Mouse (Mus musculus): Measurements from ENCODE around the gene Dnase1. TPM values are rescaled to one million over a fixed set of nuclear protein-coding genes. Genes with fewer than 3 reads are reported as not detected.

The Dnase1 gene
- total RNA-seq, 1 experiment, result 1.0 TPM

DNA sequence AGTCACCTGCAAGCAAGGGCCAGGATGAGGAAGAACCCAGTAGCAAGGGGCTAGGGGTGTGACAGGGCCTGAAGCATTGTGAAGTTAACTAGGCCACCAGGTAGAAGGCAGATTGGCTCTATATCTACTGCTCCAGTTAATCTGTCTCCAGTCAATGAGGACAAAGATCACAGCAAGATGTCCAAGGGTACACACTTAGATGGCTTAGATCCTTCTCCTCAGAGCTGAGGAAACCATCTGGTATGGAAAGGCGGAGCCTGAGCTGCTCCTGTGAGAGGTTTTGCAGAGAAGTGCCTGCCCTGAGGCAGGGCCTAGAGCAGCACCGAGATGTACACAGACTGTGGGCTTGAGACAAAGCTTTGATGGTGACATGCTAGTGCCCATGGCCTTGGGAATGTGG lies 7.4 kb downstream of the Dnase1 start:
- no peaks in the 10 kb centered on the region for H3K4me1 ChIP-seq (ENCODE audit: control insufficient read depth in 2 of 2, insufficient read depth in 2 of 2, low read length in 2 of 2, poor library complexity in 1 of 2)
- in situ Hi-C loops (cut with MboI; ENCODE audit: low sequenced_read_pairs in 2 of 2, unreplicated experiment in 2 of 2), result no loop called here
- H3K27ac ChIP-seq (ENCODE audit: insufficient read depth, low read depth, low read length, poor library complexity, severe bottlenecking), result no peak overlapping the region
- H3K9ac ChIP-seq (ENCODE audit: insufficient read depth, low read depth, low read length, poor library complexity, severe bottlenecking), result no peak overlapping the region
- no peak overlapping the region for H3K4me3 ChIP-seq (ENCODE audit: insufficient read depth in 1 of 2, low read depth in 1 of 2, low read length in 2 of 2, poor library complexity in 1 of 2, severe bottlenecking in 1 of 2)
- H3K9me3 ChIP-seq (ENCODE audit: control insufficient read depth, insufficient read depth, low read depth, low read length), result no peaks in the 10 kb centered on the region
- TF ChIP-seq HCFC1 (IDR thresholded peaks at IDR 0.05; ENCODE audit: borderline replicate concordance, insufficient read depth, low read length), result no peak
- no peak for DNase-seq (ENCODE audit: low read depth, low spot score)
- peaks cover 63% of the 10 kb centered on the region for H3K36me3 ChIP-seq (ENCODE audit: control insufficient read depth, insufficient read depth, low read length, poor library complexity, severe bottlenecking)

GRCm38 (mm10) chr16:4045524-4045923 lies 8.8 kb downstream of the Dnase1 start:
- in situ Hi-C loops (cut with MboI; ENCODE audit: low sequenced_read_pairs in 2 of 2, unreplicated experiment in 2 of 2), result no loop called here
- no peak overlapping the region for H3K9ac ChIP-seq (ENCODE audit: insufficient read depth, low read depth, low read length, poor library complexity, severe bottlenecking)
- H3K4me1 ChIP-seq (ENCODE audit: control insufficient read depth in 2 of 2, insufficient read depth in 2 of 2, low read length in 2 of 2, poor library complexity in 1 of 2), result no peaks in the 10 kb centered on the region
- H3K4me3 ChIP-seq (ENCODE audit: insufficient read depth in 1 of 2, low read depth in 1 of 2, low read length in 2 of 2, poor library complexity in 1 of 2, severe bottlenecking in 1 of 2), result no peak overlapping the region
- H3K9me3 ChIP-seq (ENCODE audit: control insufficient read depth, insufficient read depth, low read depth, low read length), result no peaks in the 10 kb centered on the region
- no peak for TF ChIP-seq MAFK (IDR thresholded peaks at IDR 0.05; ENCODE audit: insufficient read depth, low read depth, low read length)
- no peak for TF ChIP-seq HCFC1 (IDR thresholded peaks at IDR 0.05; ENCODE audit: borderline replicate concordance, insufficient read depth, low read length)
- no peak for TF ChIP-seq ZC3H11A (IDR thresholded peaks at IDR 0.05; ENCODE audit: borderline replicate concordance, low read depth, low read length)
- no peak for TF ChIP-seq CHD2 (IDR thresholded peaks at IDR 0.05; ENCODE audit: low read depth, low read length)
- TF ChIP-seq ZNF384 (IDR thresholded peaks at IDR 0.05; ENCODE audit: low read depth, low read length), result no peak
- DNase-seq (ENCODE audit: low read depth, low spot score), result no peak
- no peak overlapping the region for H3K27ac ChIP-seq (ENCODE audit: insufficient read depth, low read depth, low read length, poor library complexity, severe bottlenecking)
- peaks cover 56% of the 10 kb centered on the region for H3K36me3 ChIP-seq (ENCODE audit: control insufficient read depth, insufficient read depth, low read length, poor library complexity, severe bottlenecking)

- no peak overlapping the region for H3K27ac ChIP-seq (ENCODE audit: insufficient read depth, low read depth, low read length, poor library complexity, severe bottlenecking)
- TF ChIP-seq ZNF384 (IDR thresholded peaks at IDR 0.05; ENCODE audit: low read depth, low read length) (no peak), HCFC1 (IDR thresholded peaks at IDR 0.05; ENCODE audit: borderline replicate concordance, insufficient read depth, low read length) (no peak), ZC3H11A (IDR thresholded peaks at IDR 0.05; ENCODE audit: borderline replicate concordance, low read depth, low read length) (no peak), MAFK (IDR thresholded peaks at IDR 0.05; ENCODE audit: insufficient read depth, low read depth, low read length) (no peak), CHD2 (IDR thresholded peaks at IDR 0.05; ENCODE audit: low read depth, low read length) (no peak)
- in situ Hi-C loops (cut with MboI; ENCODE audit: low sequenced_read_pairs in 2 of 2, unreplicated experiment in 2 of 2), result no loop called here
- H3K9ac ChIP-seq (ENCODE audit: insufficient read depth, low read depth, low read length, poor library complexity, severe bottlenecking), result no peak overlapping the region
- H3K36me3 ChIP-seq (ENCODE audit: control insufficient read depth, insufficient read depth, low read length, poor library complexity, severe bottlenecking), result peaks cover 66% of the 10 kb centered on the region
- H3K9me3 ChIP-seq (ENCODE audit: control insufficient read depth, insufficient read depth, low read depth, low read length), result no peaks in the 10 kb centered on the region
- no peak overlapping the region for H3K4me3 ChIP-seq (ENCODE audit: insufficient read depth in 1 of 2, low read depth in 1 of 2, low read length in 2 of 2, poor library complexity in 1 of 2, severe bottlenecking in 1 of 2)
- H3K4me1 ChIP-seq (ENCODE audit: control insufficient read depth in 2 of 2, insufficient read depth in 2 of 2, low read length in 2 of 2, poor library complexity in 1 of 2), result no peaks in the 10 kb centered on the region
- no peak for DNase-seq (ENCODE audit: low read depth, low spot score)
Observed at GRCm38 (mm10) chr16:4052601-4053000, 15.9 kb downstream of the Dnase1 start.

GRCm38 (mm10) chr16:4053811-4054210 lies 17.1 kb downstream of the Dnase1 start:
- Histone ChIP-seq H3K4me1 (ENCODE audit: control insufficient read depth in 2 of 2, insufficient read depth in 2 of 2, low read length in 2 of 2, poor library complexity in 1 of 2) (no peaks in the 10 kb centered on the region), H3K4me3 (ENCODE audit: insufficient read depth in 1 of 2, low read depth in 1 of 2, low read length in 2 of 2, poor library complexity in 1 of 2, severe bottlenecking in 1 of 2) (no peak overlapping the region), H3K36me3 (ENCODE audit: control insufficient read depth, insufficient read depth, low read length, poor library complexity, severe bottlenecking) (peaks cover 68% of the 10 kb centered on the region), H3K9ac (ENCODE audit: insufficient read depth, low read depth, low read length, poor library complexity, severe bottlenecking) (no peak overlapping the region), H3K27ac (ENCODE audit: insufficient read depth, low read depth, low read length, poor library complexity, severe bottlenecking) (no peak overlapping the region), H3K9me3 (ENCODE audit: control insufficient read depth, insufficient read depth, low read depth, low read length) (no peaks in the 10 kb centered on the region)
- TF ChIP-seq CHD2 (IDR thresholded peaks at IDR 0.05; ENCODE audit: low read depth, low read length) (no peak), ZNF384 (IDR thresholded peaks at IDR 0.05; ENCODE audit: low read depth, low read length) (no peak), HCFC1 (IDR thresholded peaks at IDR 0.05; ENCODE audit: borderline replicate concordance, insufficient read depth, low read length) (no peak), ZC3H11A (IDR thresholded peaks at IDR 0.05; ENCODE audit: borderline replicate concordance, low read depth, low read length) (no peak), MAFK (IDR thresholded peaks at IDR 0.05; ENCODE audit: insufficient read depth, low read depth, low read length) (no peak)
- no peak for DNase-seq (ENCODE audit: low read depth, low spot score)
- in situ Hi-C loops (cut with MboI; ENCODE audit: low sequenced_read_pairs in 2 of 2, unreplicated experiment in 2 of 2), result no loop called here

DNA sequence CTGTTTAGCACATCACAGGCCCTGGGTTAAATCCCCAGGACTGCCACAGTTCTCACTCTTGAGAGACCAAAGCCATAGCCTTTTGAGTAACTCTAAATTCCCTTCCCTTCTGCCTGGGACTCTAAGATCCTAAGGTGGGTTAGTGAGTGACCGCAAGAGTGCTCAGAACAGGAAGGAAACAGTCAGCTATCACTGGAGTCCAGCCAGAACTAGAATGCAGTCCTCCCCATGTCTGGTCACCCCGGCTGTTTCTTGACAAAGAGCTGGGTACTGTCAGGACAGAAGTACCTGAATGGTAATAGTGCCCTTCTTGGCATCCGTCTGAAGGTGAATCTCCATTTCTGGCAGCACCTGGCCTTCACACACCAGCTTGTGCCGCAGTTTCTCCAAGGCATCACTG lies 28.2 kb downstream of the Dnase1 start:
- Histone ChIP-seq H3K9me3 (ENCODE audit: control insufficient read depth, insufficient read depth, low read depth, low read length) (no peaks in the 10 kb centered on the region), H3K4me1 (ENCODE audit: control insufficient read depth in 2 of 2, insufficient read depth in 2 of 2, low read length in 2 of 2, poor library complexity in 1 of 2) (no peaks in the 10 kb centered on the region), H3K27ac (ENCODE audit: insufficient read depth, low read depth, low read length, poor library complexity, severe bottlenecking) (no peak overlapping the region), H3K9ac (ENCODE audit: insufficient read depth, low read depth, low read length, poor library complexity, severe bottlenecking) (no peak overlapping the region), H3K4me3 (ENCODE audit: insufficient read depth in 1 of 2, low read depth in 1 of 2, low read length in 2 of 2, poor library complexity in 1 of 2, severe bottlenecking in 1 of 2) (no peak overlapping the region), H3K36me3 (ENCODE audit: control insufficient read depth, insufficient read depth, low read length, poor library complexity, severe bottlenecking) (peaks cover 61% of the 10 kb centered on the region)
- in situ Hi-C loops (cut with MboI; ENCODE audit: low sequenced_read_pairs in 2 of 2, unreplicated experiment in 2 of 2), result no loop called here
- DNase-seq (ENCODE audit: low read depth, low spot score), result no peak
- TF ChIP-seq CHD2 (IDR thresholded peaks at IDR 0.05; ENCODE audit: low read depth, low read length), result no peak
- no peak for TF ChIP-seq HCFC1 (IDR thresholded peaks at IDR 0.05; ENCODE audit: borderline replicate concordance, insufficient read depth, low read length)
- TF ChIP-seq MAFK (IDR thresholded peaks at IDR 0.05; ENCODE audit: insufficient read depth, low read depth, low read length), result no peak
- TF ChIP-seq ZC3H11A (IDR thresholded peaks at IDR 0.05; ENCODE audit: borderline replicate concordance, low read depth, low read length), result no peak
- TF ChIP-seq ZNF384 (IDR thresholded peaks at IDR 0.05; ENCODE audit: low read depth, low read length), result no peak
